Mouse (Mus musculus) right cerebral cortex, postnatal 10 days (tissue): Measurements from ENCODE around the gene Zfyve27.

Experiments used
- DNase-seq, 2 experiments: peaks; one replicate each; pipeline ENCODE4 v3.0.0; 2021; ENCODE audit warnings: low spot score in 2 of 2

Zfyve27 gene

GRCm38 (mm10) chr19:42237602-42238340 is 74.0 kb downstream of the Zfyve27 start:
- DNase-seq = peak; percentile 58 to 70

- DNase-seq = no peak
Measured at GRCm38 (mm10) chr19:42238341-42238715, 74.6 kb downstream of the Zfyve27 start.

GRCm38 (mm10) chr19:42240881-42241280 is 77.1 kb downstream of the Zfyve27 start:
- no peak for DNase-seq

- no peak for DNase-seq
Measured at GRCm38 (mm10) chr19:42243401-42243800, 79.7 kb downstream of the Zfyve27 start.
